Mouse (Mus musculus) lung, embryonic 16.5 days (tissue): ENCODE results near the gene Soga1. TPM values are rescaled to one million over a fixed set of nuclear protein-coding genes. Genes with fewer than 3 reads are reported as not detected.
A peak's percentile ranks its signal among the peaks of the same experiment; 100 is the strongest.

ENCODE experiments used
- ATAC-seq: fragments of 200-750 bp; cut with Nextera tagmentation; 2 replicates; pipeline ENCODE4 v1.8.0; 2017; ENCODE audit warnings: low read depth, mild to moderate bottlenecking, moderate library complexity
- H3K27ac ChIP-seq: fragments of 300-500 bp; sonication (generic); 2 replicates; pipeline ENCODE4 v1.5.1; 2014; ENCODE audit warnings: mild to moderate bottlenecking, control low read depth, low read length
- H3K27me3 ChIP-seq: fragments of 300-500 bp; sonication (generic); 2 replicates; pipeline ENCODE4 v1.6.1; 2014; ENCODE audit warnings: low read depth, low read length, mixed read lengths; ENCODE audit not compliant: control insufficient read depth, insufficient read depth
- H3K36me3 ChIP-seq: fragments of 300-500 bp; sonication (generic); 2 replicates; pipeline ENCODE4 v1.6.1; 2014; ENCODE audit warnings: low read length; ENCODE audit not compliant: control insufficient read depth, insufficient read depth
- H3K4me1 ChIP-seq: fragments of 300-500 bp; sonication (generic); replicated peaks from 2 replicates; pipeline ENCODE4 v1.6.1; 2014; ENCODE audit warnings: low read length, mixed read lengths; ENCODE audit not compliant: control insufficient read depth, insufficient read depth
- H3K4me2 ChIP-seq: fragments of 300-500 bp; sonication (generic); 2 replicates; pipeline ENCODE4 v1.6.1; 2014; ENCODE audit warnings: low read depth, low read length, control low read depth
- H3K4me3 ChIP-seq: fragments of 300-500 bp; sonication (generic); 2 replicates; pipeline ENCODE4 v1.5.1; 2014; ENCODE audit warnings: mild to moderate bottlenecking, low read length, control low read depth
- H3K9ac ChIP-seq: fragments of 300-500 bp; sonication (generic); 2 replicates; pipeline ENCODE4 v1.6.1; 2014; ENCODE audit warnings: low read length, control low read depth
- H3K9me3 ChIP-seq: fragments of 300-500 bp; sonication (generic); 2 replicates; pipeline ENCODE4 v1.6.1; 2016; ENCODE audit warnings: low read length; ENCODE audit not compliant: control insufficient read depth
- WGBS: fragments of 180-500 bp; shearing (Covaris S2); extraction: QIAGEN DNeasy Blood & Tissue Kit; methylation state at CpG from one replicate; pipeline ENCODE4 v1.1.7; 2014; 5-methylcytosine and 5-hydroxymethylcytosine counted together
- polyA plus RNA-seq: library from polyadenylated mRNA; unstranded; fragments of >200 nt; fragmentation: Nextera tagmentation; extraction: Ambion mirVana; gene quantifications from 2 replicates; pipeline ENCODE4 v1.2.1, GENCODE M21; 2015

The Soga1 gene
- polyA plus RNA-seq, 1 experiment from 2014 or later = 4.1 TPM

- Histone ChIP-seq H3K9me3 (no peaks in the 10 kb centered on the region), H3K4me2 (peak overlapping the region; percentile 65), H3K4me3 (peak overlapping the region; percentile 80), H3K36me3 (no peaks in the 10 kb centered on the region), H3K27me3 (no peaks in the 10 kb centered on the region), H3K4me1 (peaks cover 74% of the 10 kb centered on the region), H3K27ac (peak overlapping the region; percentile 82), H3K9ac (peak overlapping the region; percentile 50)
- no peak for ATAC-seq
- 75% methylated on average over 3 of the region's 3 CpGs for WGBS
Observed at GRCm38 (mm10) chr2:157075226-157075625, 3.8 kb downstream of the Soga1 start.

GRCm38 (mm10) chr2:157074772-157075171, 4.3 kb downstream of the Soga1 start:
- H3K36me3 ChIP-seq = no peaks in the 10 kb centered on the region
- H3K27me3 ChIP-seq = no peaks in the 10 kb centered on the region
- peak overlapping the region; percentile 82 for H3K27ac ChIP-seq
- no peak overlapping the region for H3K9ac ChIP-seq
- H3K4me3 ChIP-seq = peak overlapping the region; percentile 80
- peaks cover 76% of the 10 kb centered on the region for H3K4me1 ChIP-seq
- H3K9me3 ChIP-seq = no peaks in the 10 kb centered on the region
- peak overlapping the region; percentile 65 for H3K4me2 ChIP-seq
- ATAC-seq = no peak
- 34% methylated on average over 5 of the region's 5 CpGs for WGBS

GRCm38 (mm10) chr2:157074186-157074724, 4.8 kb downstream of the Soga1 start:
- no peaks in the 10 kb centered on the region for H3K36me3 ChIP-seq
- H3K9me3 ChIP-seq = no peaks in the 10 kb centered on the region
- H3K4me2 ChIP-seq = peak overlapping the region; percentile 65
- peak overlapping the region; percentile 39; the same call in 1 of the 2 replicates for H3K9ac ChIP-seq
- ATAC-seq = no peak
- WGBS = 53% methylated on average over 9 of the region's 9 CpGs
- H3K27ac ChIP-seq = peak overlapping the region; percentile 85
- H3K4me1 ChIP-seq = peaks cover 79% of the 10 kb centered on the region
- peak overlapping the region; percentile 20 for H3K4me3 ChIP-seq
- no peaks in the 10 kb centered on the region for H3K27me3 ChIP-seq

- Histone ChIP-seq H3K27ac (peak overlapping the region; percentile 85), H3K4me2 (peak overlapping the region; percentile 65; the same call in 1 of the 2 replicates), H3K4me3 (no peak overlapping the region), H3K9me3 (no peaks in the 10 kb centered on the region), H3K4me1 (peaks cover 86% of the 10 kb centered on the region), H3K36me3 (no peaks in the 10 kb centered on the region), H3K27me3 (no peaks in the 10 kb centered on the region), H3K9ac (no peak overlapping the region)
- 54% methylated on average over 9 of the region's 9 CpGs for WGBS
- ATAC-seq = no peak; the same call in 1 of the 2 replicates
Observed at GRCm38 (mm10) chr2:157073378-157074052, 5.5 kb downstream of the Soga1 start.

- H3K27ac ChIP-seq = peak overlapping the region; percentile 95
- H3K9ac ChIP-seq = peak overlapping the region; percentile 40; the same call in 1 of the 2 replicates
- H3K36me3 ChIP-seq = no peaks in the 10 kb centered on the region
- no peak for ATAC-seq
- WGBS = 53% methylated on average over 9 of the region's 9 CpGs
- peaks cover 91% of the 10 kb centered on the region for H3K4me1 ChIP-seq
- no peaks in the 10 kb centered on the region for H3K9me3 ChIP-seq
- no peak overlapping the region; the same call in 1 of the 2 replicates for H3K4me2 ChIP-seq
- no peak overlapping the region for H3K4me3 ChIP-seq
- no peaks in the 10 kb centered on the region for H3K27me3 ChIP-seq
Observed at GRCm38 (mm10) chr2:157072316-157072990, 6.6 kb downstream of the Soga1 start.

GRCm38 (mm10) chr2:157071556-157071955, 7.5 kb downstream of the Soga1 start:
- peak overlapping the region; percentile 11; the same call in 1 of the 2 replicates for H3K4me3 ChIP-seq
- WGBS = 0% methylated on average over 2 of the region's 2 CpGs
- no peaks in the 10 kb centered on the region for H3K36me3 ChIP-seq
- peak; percentile 72 for ATAC-seq
- H3K27me3 ChIP-seq = no peaks in the 10 kb centered on the region
- peak overlapping the region; percentile 33 for H3K4me2 ChIP-seq
- H3K4me1 ChIP-seq = peaks cover 90% of the 10 kb centered on the region
- no peaks in the 10 kb centered on the region for H3K9me3 ChIP-seq
- H3K27ac ChIP-seq = peak overlapping the region; percentile 95
- H3K9ac ChIP-seq = peak overlapping the region; percentile 40

GRCm38 (mm10) chr2:157070365-157070764, 8.7 kb downstream of the Soga1 start:
- H3K9me3 ChIP-seq = no peaks in the 10 kb centered on the region
- peak overlapping the region; percentile 59 for H3K9ac ChIP-seq
- ATAC-seq = peak; percentile 30
- H3K4me1 ChIP-seq = peaks cover 87% of the 10 kb centered on the region
- peak overlapping the region; percentile 95 for H3K27ac ChIP-seq
- WGBS = 3% methylated on average over 9 of the region's 9 CpGs
- H3K27me3 ChIP-seq = no peaks in the 10 kb centered on the region
- H3K4me3 ChIP-seq = no peak overlapping the region
- H3K4me2 ChIP-seq = peak overlapping the region; percentile 29
- H3K36me3 ChIP-seq = no peaks in the 10 kb centered on the region

- Histone ChIP-seq H3K9ac (peak overlapping the region; percentile 58), H3K36me3 (no peaks in the 10 kb centered on the region), H3K4me1 (peaks cover 87% of the 10 kb centered on the region), H3K4me3 (0 out of 2 replicates have a peak overlapping the region, but pooled peaks have one; percentile 10), H3K27me3 (no peaks in the 10 kb centered on the region), H3K4me2 (peak overlapping the region; percentile 29), H3K9me3 (no peaks in the 10 kb centered on the region), H3K27ac (peak overlapping the region; percentile 95)
- WGBS = 14% methylated on average over 3 of the region's 3 CpGs
- peak; percentile 2; the same call in 1 of the 2 replicates for ATAC-seq
Observed at GRCm38 (mm10) chr2:157069755-157070315, 9.2 kb downstream of the Soga1 start.

GRCm38 (mm10) chr2:157069355-157069735, 9.7 kb downstream of the Soga1 start:
- Histone ChIP-seq H3K27ac (peak overlapping the region; percentile 95), H3K4me1 (peaks cover 90% of the 10 kb centered on the region), H3K36me3 (no peaks in the 10 kb centered on the region), H3K9ac (peak overlapping the region; percentile 58), H3K9me3 (no peaks in the 10 kb centered on the region), H3K4me2 (peak overlapping the region; percentile 29), H3K27me3 (no peaks in the 10 kb centered on the region), H3K4me3 (no peak overlapping the region)
- peak; percentile 15 for ATAC-seq
- 24% methylated on average over 3 of the region's 3 CpGs for WGBS
